Mouse (Mus musculus) embryonic facial prominence, embryonic 12.5 days (tissue): ENCODE measurements at regions not wholly inside any gene's neighbourhood (a gene's known extent, or its start where the extent isn't known, plus 50 kb on each side); places are given as distances from the start of the nearest gene placed in this dataset.

Experiments used
- ATAC-seq: fragments of 200-750 bp; cut with Nextera tagmentation; 2 replicates; pipeline ENCODE4 v1.8.0; 2017; ENCODE audit not compliant: insufficient number of reproducible peaks, insufficient read depth, low FRiP score, low TSS enrichment
- H3K27ac ChIP-seq: fragments of 300-500 bp; sonication (generic); 2 replicates; pipeline ENCODE4 v1.5.1; 2016; ENCODE audit warnings: mild to moderate bottlenecking
- H3K27me3 ChIP-seq: fragments of 300-500 bp; sonication (generic); 2 replicates; pipeline ENCODE4 v1.6.1; 2016; ENCODE audit warnings: mild to moderate bottlenecking, moderate library complexity
- H3K36me3 ChIP-seq: fragments of 300-500 bp; sonication (generic); 2 replicates; pipeline ENCODE4 v1.6.1; 2016; ENCODE audit warnings: mild to moderate bottlenecking
- H3K4me1 ChIP-seq: fragments of 300-500 bp; sonication (generic); 2 replicates; pipeline ENCODE4 v1.6.1; 2016
- H3K4me2 ChIP-seq: fragments of 300-500 bp; sonication (generic); replicated peaks from 2 replicates; pipeline ENCODE4 v1.6.1; 2016; ENCODE audit warnings: mild to moderate bottlenecking, moderate library complexity
- H3K4me3 ChIP-seq: fragments of 300-500 bp; sonication (generic); 2 replicates; pipeline ENCODE4 v1.5.1; 2016; ENCODE audit warnings: mild to moderate bottlenecking
- H3K9ac ChIP-seq: fragments of 300-500 bp; sonication (generic); 2 replicates; pipeline ENCODE4 v1.6.1; 2016; ENCODE audit warnings: mild to moderate bottlenecking, moderate library complexity
- H3K9me3 ChIP-seq: fragments of 300-500 bp; sonication (generic); 2 replicates; pipeline ENCODE4 v1.6.1; 2016; ENCODE audit warnings: mild to moderate bottlenecking, moderate library complexity
- WGBS: fragments of 180-500 bp; shearing (Covaris S2); methylation state at CpG from one replicate; pipeline ENCODE4 v1.1.7; 2016; 5-methylcytosine and 5-hydroxymethylcytosine counted together

DNA sequence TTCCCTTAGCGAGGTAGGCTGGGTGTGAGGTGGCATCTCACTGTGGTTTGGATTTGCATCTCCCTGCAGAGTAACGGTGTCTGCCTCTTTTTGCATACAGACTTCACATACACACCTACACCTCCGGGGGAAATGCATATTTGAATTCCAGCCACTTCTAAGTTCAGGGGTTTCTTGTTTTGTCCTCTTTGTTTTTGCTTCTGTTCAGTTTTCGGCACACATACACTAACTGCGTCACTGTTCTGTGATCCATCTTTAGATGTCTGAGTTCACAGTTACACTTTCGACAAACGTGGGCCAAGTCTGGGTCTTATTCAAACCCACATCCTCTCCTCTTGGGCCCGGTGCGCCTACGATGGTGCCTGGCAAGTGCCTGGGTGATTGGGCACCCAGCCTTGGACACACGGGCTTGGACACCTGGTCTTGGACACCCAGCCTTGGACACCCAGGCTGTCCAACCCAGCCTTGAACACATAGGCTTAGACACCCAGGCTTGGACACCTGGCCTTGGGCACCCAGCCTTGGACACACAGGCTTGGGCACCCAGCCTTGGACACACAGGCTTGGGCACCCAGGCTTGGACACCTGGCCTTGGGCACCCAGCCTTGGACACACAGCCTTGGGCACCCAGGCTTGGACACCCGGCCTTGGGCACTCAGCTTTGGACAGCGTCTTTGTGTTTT, 51.2 kb upstream of the Smndc1 start:
- no peak overlapping the region for H3K9ac ChIP-seq
- H3K36me3 ChIP-seq: no peaks in the 10 kb centered on the region
- no peak overlapping the region for H3K27ac ChIP-seq
- no peaks in the 10 kb centered on the region for H3K9me3 ChIP-seq
- no peak overlapping the region for H3K4me2 ChIP-seq
- no peaks in the 10 kb centered on the region for H3K27me3 ChIP-seq
- 80% methylated on average over 13 of the region's 13 CpGs for WGBS
- H3K4me3 ChIP-seq: no peak overlapping the region
- 0 out of 2 replicates have a peak, but pooled peaks cover 6% of the 10 kb centered on the region for H3K4me1 ChIP-seq
- ATAC-seq: no peak

DNA sequence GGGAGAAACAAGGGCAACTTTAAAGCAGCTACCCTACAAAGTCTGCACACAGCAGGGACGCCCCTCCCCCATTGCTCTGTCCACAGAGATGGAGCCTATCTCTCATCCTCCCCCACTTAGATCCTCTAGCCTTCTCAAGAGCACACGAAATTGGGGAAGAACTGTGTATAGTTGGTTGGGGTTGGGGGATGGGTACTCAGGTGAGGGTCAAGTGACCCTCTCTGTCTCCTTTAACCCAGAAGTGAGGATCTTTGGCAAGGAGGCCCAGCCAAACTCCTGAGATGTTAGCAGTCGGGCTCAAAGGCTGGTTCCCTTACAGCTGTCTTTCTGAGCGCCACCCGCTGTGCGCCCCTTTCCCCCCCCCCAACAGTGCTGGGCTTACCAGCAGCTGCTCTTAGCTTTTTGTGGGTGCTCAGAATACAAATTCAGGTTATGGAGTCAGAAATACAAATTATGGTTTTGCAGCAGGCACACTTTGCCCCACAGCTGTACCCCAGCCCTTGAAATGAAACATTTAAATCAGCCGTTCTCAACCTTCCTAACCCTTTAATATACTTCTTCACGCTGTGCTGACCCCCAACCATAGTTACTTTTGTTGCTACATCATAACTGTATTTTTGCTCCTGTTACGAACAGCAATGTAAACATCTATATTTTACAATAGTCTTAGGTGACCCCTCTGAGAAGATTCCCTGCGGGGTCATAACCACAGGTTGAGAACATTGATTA, 50.1 kb upstream of the Smndc1 start:
- Histone ChIP-seq H3K4me1 (0 out of 2 replicates have a peak, but pooled peaks cover 6% of the 10 kb centered on the region), H3K27me3 (no peaks in the 10 kb centered on the region), H3K4me3 (no peak overlapping the region), H3K9me3 (no peaks in the 10 kb centered on the region), H3K36me3 (no peaks in the 10 kb centered on the region), H3K4me2 (no peak overlapping the region), H3K27ac (no peak overlapping the region), H3K9ac (no peak overlapping the region)
- 43% methylated on average over 10 of the region's 10 CpGs for WGBS
- ATAC-seq: no peak
